Mouse (Mus musculus): ENCODE results near the gene Prdm12.

DNA sequence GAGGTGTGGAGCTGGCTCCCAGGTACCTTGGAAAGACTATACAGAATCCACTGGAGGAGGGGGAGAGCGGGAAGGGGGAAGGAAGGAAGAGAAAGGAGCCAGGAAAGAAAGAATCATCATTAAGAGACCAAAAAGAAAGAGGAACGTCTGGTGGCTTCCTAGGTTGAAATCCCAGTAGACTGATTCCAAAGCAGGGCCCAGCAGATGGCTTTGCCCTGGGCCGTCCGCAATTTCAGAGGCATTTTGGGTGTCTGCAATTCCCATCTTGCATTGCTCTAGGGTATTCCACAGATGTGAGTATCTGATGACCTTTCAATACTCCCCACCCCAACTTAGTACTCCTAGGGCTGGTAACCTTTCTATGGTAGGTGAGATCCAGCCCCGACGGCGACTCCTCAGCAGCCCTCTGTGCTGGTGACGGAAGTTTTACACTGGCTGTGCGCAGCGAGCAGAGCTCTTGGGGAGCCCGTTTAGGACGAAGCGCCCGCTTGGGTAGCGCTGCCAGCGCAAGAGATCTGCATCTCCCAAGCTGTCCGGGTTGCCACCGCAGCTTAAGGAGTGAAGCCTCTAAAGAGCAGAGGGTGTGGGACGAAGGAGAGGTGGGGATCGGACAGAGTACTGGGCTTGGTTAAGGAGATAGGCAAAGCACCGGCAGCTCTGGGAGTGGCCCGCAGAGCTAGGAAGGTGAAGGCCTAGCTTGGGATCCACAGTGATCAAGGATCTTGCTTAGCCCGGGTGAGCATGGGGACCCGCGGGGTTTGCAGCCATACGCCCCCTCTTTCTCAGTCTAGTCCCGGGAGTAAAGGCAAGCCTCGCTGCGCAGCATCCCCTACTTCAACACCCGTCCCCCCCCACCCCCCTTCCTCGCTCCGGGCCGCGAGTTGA is 1.0 kb upstream of the Prdm12 start:
- TF ChIP-seq REST (IDR thresholded peaks at IDR 0.05; ENCODE audit: insufficient read depth, insufficient read length), result no peak
- TF ChIP-seq MAX (IDR thresholded peaks at IDR 0.05; ENCODE audit: low read depth), result no peak
- TF ChIP-seq POLR2A (IDR thresholded peaks at IDR 0.05; ENCODE audit: insufficient read length, low read depth), result no peak
- no peak for TF ChIP-seq E2F4 (IDR thresholded peaks at IDR 0.05; ENCODE audit: insufficient read depth)
- no peak for TF ChIP-seq MYOD1 (IDR thresholded peaks at IDR 0.05; ENCODE audit: control insufficient read depth in 1 of 3, insufficient read length in 2 of 3, low read depth in 2 of 3)
- TF ChIP-seq CEBPB (IDR thresholded peaks at IDR 0.05; ENCODE audit: insufficient read depth, poor library complexity, severe bottlenecking), result no peak
- TF ChIP-seq USF1 (IDR thresholded peaks at IDR 0.05; ENCODE audit: low read depth), result no peak
- no peak for TF ChIP-seq SRF (IDR thresholded peaks at IDR 0.05; ENCODE audit: control insufficient read depth, insufficient read length, low read depth)
